Mouse (Mus musculus) spleen, postnatal 36 days (tissue): ENCODE measurements around the gene Sco1.
"Not testable (repeated sequence)": the region's sequence is repeated elsewhere in the genome, so short reads cannot be mapped to it uniquely, and the experiment has no call there.

Experiments used
- DNase-seq, 2 experiments: peaks; one replicate each; pipeline ENCODE4 v3.0.0; 2022; ENCODE audit warnings: low spot score in 2 of 2, mixed read lengths in 1 of 2

Sco1 gene

DNA sequence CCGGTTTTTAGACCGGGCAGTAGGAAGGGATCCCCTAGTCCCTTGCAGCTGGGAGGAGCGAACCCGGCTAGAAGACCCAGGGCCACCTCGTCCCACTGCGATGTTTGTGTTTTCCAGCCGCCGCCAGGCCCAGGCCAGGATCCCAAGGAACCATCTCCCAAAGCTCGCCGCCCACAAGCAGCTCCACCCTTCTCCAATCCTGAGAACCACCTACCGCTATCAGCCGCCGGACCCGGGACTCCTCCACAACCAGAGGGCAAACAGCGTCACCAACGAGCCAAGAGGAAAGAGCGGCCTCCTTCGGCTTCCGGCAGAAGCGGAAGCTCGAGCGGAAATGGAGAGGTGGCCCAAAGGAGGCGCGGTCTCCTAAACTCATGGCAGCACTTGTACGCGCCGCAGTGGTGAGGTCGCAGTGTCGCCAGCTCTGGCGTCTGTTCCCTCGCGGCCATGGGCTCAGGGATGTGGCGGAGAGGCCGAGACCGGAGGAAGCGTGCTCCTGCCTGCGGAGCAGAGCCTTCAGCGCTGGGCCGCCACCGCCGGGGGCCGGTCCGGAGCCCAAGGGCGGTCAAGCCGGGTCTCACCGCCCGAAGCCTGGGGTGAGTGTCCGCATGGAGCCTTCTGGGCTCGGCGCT, at the start of gene Sco1, which contains the start of gene Adprm:
Sco1 (plus strand) TSS at position 350 of the 632 bp plus-strand sequence.
Adprm (minus strand) TSS at position 274 of the 632 bp plus-strand sequence.
- peak; percentile 86 to 88 for DNase-seq

DNA sequence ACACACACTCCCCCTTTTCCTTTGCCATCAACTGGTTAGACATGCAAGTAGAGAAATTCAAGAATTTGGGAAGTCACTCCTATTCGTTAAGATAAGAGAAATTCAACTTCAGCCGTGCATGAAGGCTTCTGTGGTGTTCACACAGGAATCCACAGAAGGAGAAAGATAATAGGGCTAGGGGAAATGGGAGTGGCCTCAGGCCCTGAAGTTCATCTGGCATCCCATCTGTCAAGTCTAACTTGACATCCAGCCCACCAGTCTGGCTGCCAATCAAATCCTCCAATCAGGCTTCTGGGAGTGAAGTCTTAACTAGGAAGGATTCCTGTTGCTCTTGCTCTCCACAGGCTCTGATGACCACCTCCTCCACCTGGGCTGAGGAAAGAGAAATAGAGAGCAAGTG, 49.6 kb upstream of the Sco1 start:
- DNase-seq: no peak

DNA sequence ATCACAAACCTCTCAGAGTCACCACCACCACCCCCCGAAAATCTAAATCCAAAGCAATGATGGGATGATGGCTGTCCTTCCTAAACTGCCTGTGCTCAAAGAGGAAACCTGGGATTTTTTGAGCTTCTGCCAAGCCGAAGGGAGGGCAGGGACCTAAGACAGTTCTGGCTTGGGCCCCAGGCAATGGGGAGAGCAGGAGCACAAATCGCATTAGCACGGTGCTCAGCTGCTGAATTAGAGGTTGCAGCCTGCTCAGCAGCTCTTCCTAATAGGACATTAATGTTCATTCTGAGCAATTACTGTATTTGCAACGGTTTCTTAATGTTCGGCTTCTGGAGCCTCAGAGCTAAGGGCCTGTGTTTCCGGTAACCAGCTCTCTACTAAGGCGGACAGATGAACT, 44.5 kb upstream of the Sco1 start:
- no peak for DNase-seq

DNA sequence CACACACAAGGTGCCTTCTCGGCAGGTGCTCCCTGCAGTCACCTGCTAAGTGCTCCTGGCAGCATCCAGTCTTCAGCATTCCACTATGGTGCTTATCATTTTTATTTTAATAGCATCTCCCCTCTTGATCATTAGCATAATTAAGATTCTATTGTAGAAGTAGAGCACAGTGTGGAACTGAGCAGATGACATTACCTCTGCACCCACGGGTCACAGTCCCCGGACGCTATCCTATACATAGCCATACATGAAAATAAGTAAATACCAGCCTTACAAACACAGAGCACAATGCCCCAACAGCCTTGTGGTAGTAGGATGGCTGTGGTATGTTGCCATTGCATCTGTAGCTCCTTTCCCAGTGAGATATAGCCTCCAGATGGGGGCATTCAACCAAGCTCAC, 43.9 kb upstream of the Sco1 start:
- DNase-seq: no peak

DNA sequence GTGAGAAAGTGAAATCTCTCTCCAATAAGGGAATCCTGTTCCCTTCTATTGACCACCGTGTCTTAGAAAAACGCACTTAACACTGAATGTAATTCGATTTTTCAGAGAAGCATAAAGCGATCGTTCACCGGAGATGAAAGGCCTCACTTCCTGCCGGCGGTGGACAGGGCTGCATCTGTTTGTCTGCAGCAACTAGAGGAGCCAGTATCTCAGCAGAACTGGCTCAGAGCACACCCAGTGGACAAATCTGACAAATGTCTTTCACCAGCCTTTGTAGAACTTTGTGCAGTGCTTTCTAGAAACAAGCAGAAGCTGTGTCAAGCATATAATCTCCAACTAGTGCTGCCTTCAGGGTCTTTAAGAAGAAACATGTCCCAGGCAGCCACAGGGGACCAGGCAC, 42.0 kb upstream of the Sco1 start:
- no peak for DNase-seq

DNA sequence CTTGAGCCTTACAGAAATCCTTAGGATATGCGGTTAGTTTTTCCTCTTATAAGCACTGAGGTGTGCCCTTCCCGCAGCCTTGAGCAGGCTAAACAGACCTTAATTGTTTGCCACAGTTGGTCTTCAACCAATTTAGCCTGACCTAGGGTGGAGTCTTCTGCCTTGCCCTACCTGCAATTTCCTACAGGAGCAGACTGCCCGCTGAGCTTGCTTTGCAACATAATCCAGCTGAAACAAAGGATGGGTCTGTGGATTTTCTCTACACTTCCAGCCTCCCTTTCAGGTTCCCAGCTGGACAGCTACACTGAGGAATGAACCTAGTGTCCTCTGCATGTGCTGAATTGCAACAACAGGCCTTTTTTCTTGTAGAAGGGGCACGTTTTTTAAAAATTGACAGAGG, 40.8 kb upstream of the Sco1 start:
- DNase-seq: no peak

DNA sequence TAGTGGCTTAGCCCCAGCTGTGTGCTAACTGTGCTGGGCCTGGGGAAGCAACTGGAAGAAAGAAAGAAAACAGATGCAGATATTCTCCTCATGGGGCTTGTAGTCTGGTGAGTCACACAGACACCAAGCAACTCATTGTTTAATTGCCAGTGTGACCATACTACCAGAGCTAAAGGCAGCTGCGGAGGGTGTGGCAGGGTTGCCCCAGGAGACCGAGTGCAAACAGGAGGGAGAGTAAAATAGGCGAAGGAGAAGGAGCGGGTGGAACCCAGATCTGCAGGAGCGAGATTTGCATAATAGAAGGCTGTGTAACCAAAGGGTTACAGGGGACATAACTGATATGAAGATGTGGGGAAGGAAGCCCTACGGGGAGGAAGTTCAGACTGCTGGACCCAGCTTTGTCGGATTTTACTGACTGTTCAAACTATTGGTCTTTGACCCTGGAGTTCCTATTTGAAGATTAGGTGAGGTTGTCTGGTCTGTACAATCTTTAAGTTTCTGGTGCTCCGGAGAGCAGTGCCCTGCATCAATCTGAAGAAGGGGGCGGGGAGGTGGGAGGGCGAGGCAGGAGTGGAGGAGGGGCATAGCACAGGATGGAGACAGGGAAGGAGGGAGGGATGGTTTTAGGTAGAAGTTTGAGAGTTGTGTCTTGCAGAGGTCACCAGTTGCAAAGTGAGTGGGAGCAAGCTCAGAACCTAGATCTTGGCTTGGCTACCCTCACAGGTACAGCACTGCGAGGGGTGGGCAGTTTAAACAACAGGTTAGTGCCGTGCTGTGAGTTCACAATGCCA, 34.5 kb upstream of the Sco1 start:
- DNase-seq: no peak

DNA sequence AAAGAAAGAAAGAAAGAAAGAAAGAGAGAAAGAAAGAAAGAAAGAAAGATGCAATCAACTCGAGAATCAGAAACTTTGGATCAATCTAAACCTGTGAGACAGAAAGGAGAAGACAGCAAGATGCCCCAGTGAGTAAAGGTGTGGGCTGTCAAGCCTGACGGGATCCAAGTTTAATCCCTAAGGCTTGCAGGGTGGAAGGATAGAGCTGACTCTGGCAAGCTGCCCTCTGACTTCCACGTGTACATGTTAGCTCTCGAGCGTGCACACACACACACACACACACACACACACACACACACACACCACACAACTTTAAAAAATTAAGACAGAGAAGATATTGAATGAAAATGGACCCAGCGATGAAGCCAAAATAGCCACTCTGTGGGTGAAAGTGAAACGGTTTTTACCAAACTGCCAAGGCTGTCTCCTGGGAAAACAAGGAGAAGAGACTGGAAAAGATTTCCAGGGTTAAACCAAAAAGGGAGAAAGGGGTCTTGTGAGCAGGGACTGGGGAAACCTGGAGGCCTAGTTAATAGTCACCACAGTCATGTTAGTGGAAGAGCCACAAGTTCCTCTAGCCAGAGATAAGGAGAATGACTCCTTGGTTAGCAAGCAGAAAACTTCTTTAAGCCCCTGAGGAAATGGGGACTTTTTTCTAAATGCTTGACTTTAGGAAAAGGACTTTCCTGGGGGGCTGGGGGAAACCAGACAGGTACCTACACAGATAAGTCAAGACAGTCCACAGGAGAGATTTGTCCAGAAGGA, 32.6 kb upstream of the Sco1 start:
- no peak for DNase-seq

- peak; percentile 21 to 33 for DNase-seq
Measured at GRCm38 (mm10) chr11:67020948-67021347, 31.5 kb upstream of the Sco1 start.

DNA sequence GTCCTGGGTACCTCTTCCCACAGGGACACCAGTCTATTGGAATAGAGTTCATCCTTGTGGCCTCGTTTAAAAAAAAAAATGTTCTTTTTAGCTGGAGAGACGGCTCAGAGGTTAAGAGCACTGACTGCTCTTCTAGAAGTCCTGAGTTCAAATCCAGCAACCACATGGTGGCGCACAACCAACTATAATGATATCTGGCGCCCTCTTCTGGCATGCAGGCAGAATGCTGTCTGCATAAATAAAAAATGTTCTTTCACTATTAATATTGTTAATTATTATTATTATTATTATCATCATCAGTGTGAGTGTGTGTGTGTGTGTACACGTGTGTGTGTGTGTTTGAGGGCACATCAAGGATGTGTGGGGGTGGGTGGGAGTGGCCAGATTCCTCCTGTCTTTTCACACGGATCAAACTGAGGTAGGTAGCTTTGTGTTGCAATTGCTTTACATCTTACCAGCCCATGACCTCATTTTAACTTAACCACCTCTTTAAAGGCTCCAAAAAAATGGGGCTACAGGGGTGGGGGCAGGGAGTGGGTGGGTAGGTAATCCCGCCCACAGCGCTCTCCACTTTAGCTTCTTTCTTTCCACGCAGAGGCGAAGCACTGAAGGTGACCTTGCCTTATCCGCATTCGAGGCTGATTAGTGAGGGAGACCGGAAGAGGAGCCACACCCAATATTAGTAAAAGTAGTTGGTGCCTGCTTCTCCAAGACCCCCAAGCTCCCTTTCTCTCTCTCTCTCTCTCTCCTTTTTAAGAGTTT, 29.9 kb upstream of the Sco1 start:
- DNase-seq: no peak

DNA sequence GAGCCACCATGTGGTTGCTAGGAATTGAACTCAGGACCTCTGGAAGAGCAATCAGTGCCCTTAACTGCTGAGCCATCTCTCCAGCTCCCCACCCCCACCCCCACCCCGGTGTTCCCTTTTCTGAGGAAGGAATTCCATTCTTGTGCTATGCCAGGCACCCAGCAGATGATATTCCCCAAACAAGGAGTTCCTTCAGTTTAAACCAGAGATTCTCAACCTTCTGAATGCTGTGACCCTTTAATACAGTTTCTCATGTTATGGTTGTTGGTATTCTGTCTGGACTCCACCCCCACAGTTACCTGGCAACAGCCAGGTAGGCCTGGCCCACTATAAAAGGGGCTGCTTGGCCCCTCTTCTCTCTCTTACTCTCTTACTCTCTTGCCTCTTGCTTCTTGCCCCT, 29.3 kb upstream of the Sco1 start:
- not testable (repeated sequence) for DNase-seq

DNA sequence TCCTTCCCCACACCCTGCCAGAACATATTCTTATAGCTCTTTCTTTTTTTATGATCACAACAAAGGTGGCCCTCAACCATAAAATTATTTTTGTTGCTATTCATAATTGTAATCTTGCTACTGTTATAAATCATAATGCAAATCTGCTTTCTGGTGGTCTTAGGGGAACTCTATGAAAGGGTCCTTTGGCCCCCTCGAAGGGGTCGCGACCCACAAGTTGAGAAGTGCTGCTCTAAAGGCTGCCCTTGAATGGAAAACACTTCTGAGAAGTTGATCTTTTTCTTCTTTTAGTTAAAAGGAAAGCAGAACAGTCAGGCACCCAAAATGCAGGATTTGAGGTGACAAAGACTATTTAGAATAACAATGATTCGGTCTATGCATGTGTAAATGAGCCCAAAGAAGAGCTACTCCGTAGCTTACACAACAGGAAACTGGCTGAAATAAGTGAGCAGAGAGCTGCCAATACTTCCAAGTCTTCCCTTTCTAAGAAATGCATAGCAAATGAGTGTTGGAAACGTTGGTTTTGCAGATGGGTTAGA, 28.6 kb upstream of the Sco1 start:
- no peak for DNase-seq

DNA sequence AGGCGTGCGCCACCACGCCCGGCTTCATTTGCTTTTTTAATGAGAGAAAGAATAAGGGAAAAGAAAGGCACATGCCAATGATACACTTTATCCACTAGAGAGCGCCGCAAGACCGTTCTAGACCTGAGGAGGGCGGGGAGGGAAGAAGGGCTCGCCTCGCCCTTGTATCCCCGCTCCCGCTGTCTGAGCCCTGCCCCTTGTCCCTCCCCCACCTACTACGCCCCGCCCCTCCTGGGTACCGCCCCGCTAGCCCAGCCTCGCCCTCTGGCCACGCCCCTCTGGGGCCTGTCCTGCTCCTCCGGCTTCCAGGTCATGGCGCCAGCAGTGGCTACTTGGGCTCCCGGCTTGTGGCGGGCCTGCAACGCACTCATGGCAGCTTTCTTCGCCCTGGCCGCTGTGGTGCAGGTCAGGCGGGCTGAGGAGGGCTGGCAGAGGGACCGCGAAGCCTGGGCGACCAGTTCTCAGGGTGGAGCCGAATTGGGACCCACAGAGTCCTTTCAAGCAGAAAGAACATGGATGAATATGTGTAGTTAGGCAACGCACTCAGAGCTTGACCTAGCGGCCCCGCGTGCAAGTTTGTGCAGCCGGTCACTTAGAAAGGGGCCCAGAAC, 27.5 kb upstream of the Sco1 start, which contains the start of gene Tmem220:
Tmem220 (plus strand) TSS at position 288 of the 611 bp plus-strand sequence.
- peak; percentile 90 to 92 for DNase-seq

GRCm38 (mm10) chr11:67030904-67031602, 21.4 kb upstream of the Sco1 start:
- no peak for DNase-seq

DNA sequence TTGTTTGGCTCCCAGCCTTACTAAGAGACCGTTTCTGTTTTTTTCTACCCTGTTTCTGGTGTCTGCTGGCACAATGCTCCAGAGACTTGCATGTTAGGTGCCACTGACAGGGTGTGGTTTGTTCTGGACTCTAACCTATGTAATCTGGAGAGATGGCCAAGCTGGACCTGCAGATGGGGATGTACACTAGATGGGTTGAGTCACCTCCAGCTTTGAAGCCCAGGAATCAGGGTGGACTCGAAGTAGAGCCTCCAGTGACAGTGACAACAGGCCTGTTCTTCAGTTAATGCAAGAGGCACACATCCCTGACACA, 20.9 kb upstream of the Sco1 start:
- DNase-seq: no peak

GRCm38 (mm10) chr11:67034775-67035485, 17.5 kb upstream of the Sco1 start:
- no peak for DNase-seq

GRCm38 (mm10) chr11:67036229-67036628, 16.2 kb upstream of the Sco1 start:
- no peak for DNase-seq

- no peak for DNase-seq
Measured at GRCm38 (mm10) chr11:67036892-67037291, 15.6 kb upstream of the Sco1 start.

- no peak for DNase-seq
Measured at GRCm38 (mm10) chr11:67039799-67040198, 12.7 kb upstream of the Sco1 start.

GRCm38 (mm10) chr11:67040483-67040882, 12.0 kb upstream of the Sco1 start:
- no peak for DNase-seq
